ENCODE assay signal across 1 mouse cellular context in the genomic region with DNA sequence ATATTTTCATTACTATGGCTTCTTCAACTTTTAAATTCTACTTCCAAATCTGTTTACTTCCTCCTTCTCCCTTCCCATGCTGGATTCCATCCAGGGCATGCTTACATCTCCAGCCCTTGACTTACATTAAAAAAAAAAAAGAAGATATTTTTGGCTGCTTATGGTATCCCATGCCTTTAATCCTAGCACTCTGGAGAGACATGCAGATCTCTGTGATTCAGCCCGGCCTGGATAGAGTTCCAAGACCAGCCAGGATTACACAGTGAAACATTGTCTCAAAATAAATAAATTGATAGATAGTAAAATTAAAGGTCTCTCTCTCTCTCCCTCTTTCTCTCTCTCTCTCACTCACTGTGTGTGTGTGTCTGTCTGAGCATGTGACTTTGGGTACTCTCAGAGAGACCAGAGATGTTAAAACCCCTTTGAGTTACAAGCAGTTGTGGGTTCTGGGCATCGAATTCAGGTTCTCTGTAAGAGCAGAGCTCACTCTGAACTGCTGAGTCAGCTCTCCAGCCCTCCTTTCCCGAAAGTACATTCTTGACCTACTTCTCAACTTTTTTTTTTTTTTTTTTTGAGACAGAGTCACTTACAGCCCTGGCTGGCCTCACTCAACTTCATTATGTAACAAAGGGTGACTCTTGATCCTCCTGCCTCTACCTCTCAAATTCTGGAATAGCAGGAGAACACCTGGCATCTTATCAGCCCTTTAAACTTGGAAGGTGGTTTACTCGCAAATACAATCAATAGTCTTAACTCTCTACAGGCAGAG.
A peak's percentile ranks its signal among the peaks of the same experiment; 100 is the strongest.
TF ChIP-seq lines count a peak whose summit lies in the region.

No protein-coding gene starts in this region.

TF ChIP-seq in CH12.LX, 34 proteins besides CTCF, POLR2A, EP300 and RAD21:
- TF ChIP-seq PAX5 (IDR thresholded peaks at IDR 0.05; ENCODE audit: low read length) (no peak), MAFK (IDR thresholded peaks at IDR 0.05; ENCODE audit: insufficient replicate concordance, low read length) (peak; percentile 92), CHD1 (IDR thresholded peaks at IDR 0.05; ENCODE audit: low read depth, low read length) (no peak), ZNF384 (IDR thresholded peaks at IDR 0.05; ENCODE audit: low read depth, low read length) (peak; percentile 18; the same call in 1 of the 2 replicates), NRF1 (IDR thresholded peaks at IDR 0.05; ENCODE audit: low read depth, low read length) (no peak)
